Mouse (Mus musculus): Measurements from ENCODE around the gene Lrrc47.

DNA sequence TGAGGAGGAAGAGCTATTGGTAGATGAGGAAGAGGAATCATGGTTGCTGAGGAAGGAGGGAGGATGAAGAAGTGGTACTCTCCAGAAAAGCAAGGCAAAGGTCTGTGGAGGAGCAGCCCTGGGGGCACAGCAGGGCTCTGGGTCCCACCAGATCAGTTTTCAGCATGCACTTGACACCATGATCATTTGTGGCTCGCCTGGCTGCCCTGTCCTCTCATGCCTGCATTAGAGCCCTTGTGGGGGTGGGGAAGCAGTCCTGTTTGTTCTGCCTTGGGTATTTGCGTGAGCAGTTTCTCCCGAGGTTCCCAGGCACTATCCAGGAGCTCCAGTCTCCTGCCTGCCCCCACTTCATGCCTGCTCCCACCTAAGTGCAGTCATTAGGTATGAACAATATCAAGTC is 25.6 kb downstream of the Lrrc47 start:
- no peak for TF ChIP-seq CTCF (IDR thresholded peaks at IDR 0.05; ENCODE audit: borderline replicate concordance, insufficient read depth, low read length)
- TF ChIP-seq POLR2A (IDR thresholded peaks at IDR 0.05; ENCODE audit: low read depth, low read length) = no peak

All from embryonic fibroblast, embryonic 13.5 days (primary cell).